Mouse (Mus musculus) stomach, postnatal 0 days (tissue): ENCODE measurements at regions not wholly inside any gene's neighbourhood (a gene's known extent, or its start where the extent isn't known, plus 50 kb on each side); places are given as distances from the start of the nearest gene placed in this dataset.

ENCODE experiments used
- ATAC-seq: fragments of 200-750 bp; cut with Nextera tagmentation; 2 replicates; pipeline ENCODE4 v1.8.0; 2017; ENCODE audit not compliant: low FRiP score, low TSS enrichment
- DNase-seq: peaks from one replicate; pipeline ENCODE4 v3.0.0-alpha.2; 2016; ENCODE audit warnings: low spot score
- H3K27ac ChIP-seq: fragments of 300-500 bp; sonication (generic); replicated peaks from 2 replicates; pipeline ENCODE4 v1.5.1; 2014; ENCODE audit warnings: mild to moderate bottlenecking, control low read depth
- H3K27me3 ChIP-seq: fragments of 300-500 bp; sonication (generic); 2 replicates; pipeline ENCODE4 v1.6.1; 2014; ENCODE audit warnings: low read length; ENCODE audit not compliant: control insufficient read depth, insufficient read depth
- H3K36me3 ChIP-seq: fragments of 300-500 bp; sonication (generic); 2 replicates; pipeline ENCODE4 v1.6.1; 2014; ENCODE audit warnings: low read length, mixed read lengths; ENCODE audit not compliant: control insufficient read depth, insufficient read depth
- H3K4me1 ChIP-seq: fragments of 300-500 bp; sonication (generic); replicated peaks from 2 replicates; pipeline ENCODE4 v1.6.1; 2014; ENCODE audit warnings: antibody characterized with exemption; ENCODE audit not compliant: control insufficient read depth, insufficient read depth
- H3K4me2 ChIP-seq: fragments of 300-500 bp; sonication (generic); replicated peaks from 2 replicates; pipeline ENCODE4 v1.6.1; 2014; ENCODE audit warnings: low read depth, mild to moderate bottlenecking, control low read depth, moderate library complexity
- H3K4me3 ChIP-seq: fragments of 300-500 bp; sonication (generic); 2 replicates; pipeline ENCODE4 v1.5.1; 2014; ENCODE audit warnings: low read depth, low read length, control low read depth
- H3K9ac ChIP-seq: fragments of 300-500 bp; sonication (generic); 2 replicates; pipeline ENCODE4 v1.6.1; 2014; ENCODE audit warnings: mild to moderate bottlenecking, low read length, control low read depth, mixed read lengths
- H3K9me3 ChIP-seq: fragments of 300-500 bp; sonication (generic); 2 replicates; pipeline ENCODE4 v1.6.1; 2016; ENCODE audit warnings: low read length; ENCODE audit not compliant: control insufficient read depth
- CTCF ChIP-seq: IDR thresholded peaks from 2 replicates; pipeline ENCODE4 v1.5.1; 2016; ENCODE audit warnings: antibody characterized with exemption, low read depth, mild to moderate bottlenecking, moderate library complexity
- EP300 ChIP-seq: optimal IDR thresholded peaks from 2 replicates; pipeline ENCODE3; 2016; ENCODE audit warnings: antibody characterized with exemption
- WGBS: fragments of 180-500 bp; shearing (Covaris S2); extraction: QIAGEN DNeasy Blood & Tissue Kit; methylation state at CpG from one replicate; pipeline ENCODE4 v1.1.7; 2014; 5-methylcytosine and 5-hydroxymethylcytosine counted together

GRCm38 (mm10) chrX:107015335-107015734 is 73.0 kb upstream of the P2ry10 start:
- TF ChIP-seq CTCF (peak; percentile 70), EP300 (no peak)
- ATAC-seq = no peak
- no peaks in the 10 kb centered on the region for H3K27me3 ChIP-seq

GRCm38 (mm10) chrX:107031726-107032125 is 56.6 kb upstream of the P2ry10 start:
- Histone ChIP-seq H3K27ac (no peak overlapping the region), H3K9me3 (no peaks in the 10 kb centered on the region), H3K4me1 (no peaks in the 10 kb centered on the region), H3K4me2 (no peak overlapping the region), H3K36me3 (no peaks in the 10 kb centered on the region), H3K4me3 (no peak overlapping the region), H3K9ac (no peak overlapping the region), H3K27me3 (no peaks in the 10 kb centered on the region)
- ATAC-seq (no peak), DNase-seq (no peak)
- WGBS = 39% methylated on average over 1 of the region's 1 CpGs
- TF ChIP-seq CTCF = no peak
- no peak for TF ChIP-seq EP300

More at GRCm38 (mm10) chrX:107015335-107015734, 73.0 kb upstream of the P2ry10 start:
- Histone ChIP-seq H3K4me3 (no peak overlapping the region), H3K9me3 (no peaks in the 10 kb centered on the region), H3K36me3 (no peaks in the 10 kb centered on the region), H3K27ac (no peak overlapping the region), H3K4me1 (no peaks in the 10 kb centered on the region), H3K9ac (no peak overlapping the region), H3K4me2 (no peak overlapping the region)
- 0% methylated on average over 1 of the region's 1 CpGs for WGBS
- DNase-seq = no peak

GRCm38 (mm10) chrX:107038041-107038440 is 50.3 kb upstream of the P2ry10 start:
- no peaks in the 10 kb centered on the region for H3K27me3 ChIP-seq
- no peak overlapping the region for H3K4me3 ChIP-seq
- H3K9me3 ChIP-seq = no peaks in the 10 kb centered on the region
- WGBS = 78% methylated on average over 2 of the region's 2 CpGs
- no peak overlapping the region for H3K9ac ChIP-seq
- DNase-seq (no peak), ATAC-seq (no peak)
- H3K36me3 ChIP-seq = no peaks in the 10 kb centered on the region
- no peaks in the 10 kb centered on the region for H3K4me1 ChIP-seq
- no peak overlapping the region for H3K4me2 ChIP-seq
- no peak overlapping the region for H3K27ac ChIP-seq
- no peak for TF ChIP-seq CTCF
